Mouse (Mus musculus) adrenal gland, adult 8-10 months (tissue): ENCODE measurements around the gene Shb. TPM values are rescaled to one million over a fixed set of nuclear protein-coding genes. Genes with fewer than 3 reads are reported as not detected.
"Not testable (repeated sequence)": the region's sequence is repeated elsewhere in the genome, so short reads cannot be mapped to it uniquely, and the experiment has no call there.

Experiments used
- DNase-seq: peaks from one replicate; pipeline ENCODE4 v3.0.0; 2022
- total RNA-seq, 4 experiments: library from RNA; stranded (reverse); gene quantifications; 2 replicates each; pipeline ENCODE4 v1.2.4; 2022

The Shb gene
- total RNA-seq, 4 experiments from 2014 or later: 39.5 to 104 (median 79.0) TPM

- no peak for DNase-seq
These were observed 113.9 kb downstream of the Shb start for GRCm38 (mm10) chr4:45418229-45418950.

GRCm38 (mm10) chr4:45416314-45416713 lies 116.0 kb downstream of the Shb start:
- DNase-seq: no peak

- no peak for DNase-seq
These were observed 118.5 kb downstream of the Shb start for GRCm38 (mm10) chr4:45413674-45414338.

- DNase-seq: no peak
These were observed 119.7 kb downstream of the Shb start for GRCm38 (mm10) chr4:45412433-45413192.

- DNase-seq: no peak
These were observed 121.0 kb downstream of the Shb start for GRCm38 (mm10) chr4:45411181-45411790.

- DNase-seq: peak; percentile 71
These were observed 123.0 kb downstream of the Shb start for GRCm38 (mm10) chr4:45409270-45409669.

GRCm38 (mm10) chr4:45408427-45409132 lies 123.7 kb downstream of the Shb start, which contains the start of gene Slc25a51:
Gene Slc25a51 (minus strand): TSS chr4:45408766.
- DNase-seq: peak; percentile 87

- DNase-seq: no peak
These were observed 124.5 kb downstream of the Shb start for GRCm38 (mm10) chr4:45407703-45408334.

- DNase-seq: no peak
These were observed 125.1 kb downstream of the Shb start for GRCm38 (mm10) chr4:45407001-45407702.

GRCm38 (mm10) chr4:45406397-45406796 lies 125.9 kb downstream of the Shb start:
- DNase-seq: no peak

- DNase-seq: no peak
These were observed 127.0 kb downstream of the Shb start for GRCm38 (mm10) chr4:45405315-45405714.

- DNase-seq: no peak
These were observed 128.2 kb downstream of the Shb start for GRCm38 (mm10) chr4:45404086-45404485.

GRCm38 (mm10) chr4:45403499-45403878 lies 128.8 kb downstream of the Shb start:
- DNase-seq: no peak

GRCm38 (mm10) chr4:45402878-45403498 lies 129.3 kb downstream of the Shb start:
- no peak for DNase-seq

GRCm38 (mm10) chr4:45402281-45402680 lies 130.0 kb downstream of the Shb start:
- no peak for DNase-seq

GRCm38 (mm10) chr4:45399421-45400210 lies 132.7 kb downstream of the Shb start:
- DNase-seq: no peak

- not testable (repeated sequence) for DNase-seq
These were observed 134.0 kb downstream of the Shb start for GRCm38 (mm10) chr4:45398315-45398714.

- DNase-seq: not testable (repeated sequence)
These were observed 136.1 kb downstream of the Shb start for GRCm38 (mm10) chr4:45396211-45396610.

- no peak for DNase-seq
These were observed 138.6 kb downstream of the Shb start for GRCm38 (mm10) chr4:45393658-45394057.

GRCm38 (mm10) chr4:45392994-45393393 lies 139.3 kb downstream of the Shb start:
- no peak for DNase-seq
